Mouse (Mus musculus): Measurements from ENCODE around the gene Gli3.

Gli3 gene

DNA sequence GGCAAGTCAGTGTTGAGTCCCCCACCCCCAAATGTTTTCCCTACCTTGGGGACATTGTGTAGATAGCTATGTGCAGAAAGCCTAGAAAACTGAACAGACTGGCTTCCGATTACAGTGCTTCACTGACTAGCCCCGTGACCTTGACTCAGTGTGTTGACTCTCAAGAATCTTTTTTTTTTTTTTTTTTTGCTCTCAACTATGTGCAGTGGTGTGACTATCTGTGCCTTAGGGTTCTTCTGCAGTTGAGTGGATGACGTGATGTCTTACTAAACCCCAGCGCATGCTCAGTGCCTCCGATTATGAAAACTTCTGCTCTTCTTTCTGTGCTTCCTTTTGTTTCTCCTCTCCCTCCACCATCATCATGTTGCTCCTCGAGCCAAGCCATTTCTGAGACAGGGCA, 87.7 kb downstream of the Gli3 start:
- DNase-seq (ENCODE audit: low read depth, low spot score), result no peak

DNA sequence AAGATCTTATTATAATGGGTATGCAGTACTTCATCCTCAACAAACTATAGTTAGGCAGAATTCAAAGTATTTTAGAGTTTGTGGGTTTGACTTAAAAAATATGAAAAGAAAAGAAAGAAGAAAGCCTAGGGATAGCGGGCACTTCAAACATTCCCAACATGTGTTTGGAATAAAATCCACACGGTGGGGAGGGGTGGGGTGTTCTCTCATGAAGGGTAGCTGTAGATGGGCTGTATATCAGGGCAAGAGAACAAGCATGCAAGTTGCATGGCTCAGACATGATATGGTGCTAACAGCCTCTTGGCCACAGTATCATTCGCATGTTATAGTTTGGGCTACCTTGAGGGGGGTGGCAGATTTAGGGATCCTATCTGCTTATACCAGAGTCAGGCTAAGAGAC, 89.0 kb downstream of the Gli3 start:
- DNase-seq (ENCODE audit: low read depth, low spot score), result no peak

DNA sequence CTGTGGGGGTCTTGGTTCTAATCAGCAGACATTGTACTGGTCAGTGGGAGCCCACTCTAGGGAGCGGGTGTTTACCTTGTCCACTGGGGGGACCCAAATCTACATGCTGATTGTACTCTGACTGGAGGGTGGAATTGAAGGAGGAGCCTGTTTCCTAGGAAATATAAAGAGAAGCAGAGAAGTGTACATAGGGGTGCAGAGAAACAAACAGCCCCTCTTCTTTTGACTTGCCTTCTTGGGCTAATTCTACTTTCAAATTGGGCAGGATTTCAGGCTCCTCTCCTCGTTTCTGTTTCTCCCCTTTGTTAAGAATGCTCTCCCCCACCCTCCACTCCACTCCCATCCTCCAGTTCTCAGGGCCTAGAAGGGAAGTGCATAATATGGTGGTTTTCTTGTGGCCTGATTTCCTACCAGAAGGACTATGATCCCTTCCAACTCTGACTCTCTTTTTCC, 93.6 kb downstream of the Gli3 start:
- no peak for DNase-seq (ENCODE audit: low read depth, low spot score)

DNA sequence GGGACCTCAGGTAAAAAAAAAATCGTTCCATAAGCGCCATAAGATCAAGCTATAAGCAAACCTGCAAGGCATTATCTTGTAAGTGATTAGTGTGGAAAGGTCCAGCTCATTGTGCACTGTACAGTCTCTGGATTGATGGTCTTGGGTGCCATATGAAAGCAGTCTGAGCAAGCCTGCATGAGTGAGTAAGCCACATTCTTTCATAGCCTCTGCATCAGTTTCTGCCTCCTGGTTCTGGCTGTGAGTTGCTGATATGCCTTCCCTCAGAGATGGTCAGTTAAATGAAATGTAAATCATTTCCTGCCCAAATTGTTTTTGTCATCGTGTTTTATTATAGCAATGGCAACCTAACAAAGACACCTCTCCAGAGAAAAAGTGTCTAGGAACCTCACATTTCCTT, 98.4 kb downstream of the Gli3 start:
- DNase-seq (ENCODE audit: low read depth, low spot score), result no peak

DNA sequence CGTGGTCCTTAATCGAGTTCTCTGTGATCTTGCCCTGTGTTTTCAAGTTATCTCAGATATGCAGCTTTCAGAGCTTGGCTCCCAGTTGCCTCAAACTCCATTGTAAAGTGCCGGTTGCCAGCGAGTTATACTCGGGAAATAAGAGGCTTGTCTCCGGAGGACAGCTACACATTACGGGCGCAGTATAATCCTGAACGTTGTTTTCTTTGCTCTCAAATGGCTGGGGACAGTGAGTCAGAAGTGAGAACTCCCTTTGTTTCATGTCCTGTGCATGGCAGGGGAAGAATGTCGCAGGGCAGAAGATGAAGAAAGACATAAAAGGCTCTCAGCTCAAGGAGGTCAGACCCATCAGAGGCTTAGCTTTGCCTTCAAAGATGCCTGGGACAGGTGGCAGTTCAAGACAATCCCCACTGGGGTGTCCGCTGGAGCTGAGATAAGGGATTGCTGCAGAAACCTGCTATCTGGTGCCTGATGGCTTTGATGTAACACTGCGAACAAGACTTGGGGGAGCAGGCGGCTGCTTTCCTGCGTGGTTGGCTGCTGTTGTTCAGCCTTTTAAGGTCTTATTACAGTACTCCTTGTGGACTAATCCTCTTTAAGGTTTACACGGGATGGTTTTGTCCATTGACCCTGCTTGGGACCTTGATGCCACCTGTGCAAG, 108.0 kb downstream of the Gli3 start:
- no peak for DNase-seq (ENCODE audit: low read depth, low spot score)

DNA sequence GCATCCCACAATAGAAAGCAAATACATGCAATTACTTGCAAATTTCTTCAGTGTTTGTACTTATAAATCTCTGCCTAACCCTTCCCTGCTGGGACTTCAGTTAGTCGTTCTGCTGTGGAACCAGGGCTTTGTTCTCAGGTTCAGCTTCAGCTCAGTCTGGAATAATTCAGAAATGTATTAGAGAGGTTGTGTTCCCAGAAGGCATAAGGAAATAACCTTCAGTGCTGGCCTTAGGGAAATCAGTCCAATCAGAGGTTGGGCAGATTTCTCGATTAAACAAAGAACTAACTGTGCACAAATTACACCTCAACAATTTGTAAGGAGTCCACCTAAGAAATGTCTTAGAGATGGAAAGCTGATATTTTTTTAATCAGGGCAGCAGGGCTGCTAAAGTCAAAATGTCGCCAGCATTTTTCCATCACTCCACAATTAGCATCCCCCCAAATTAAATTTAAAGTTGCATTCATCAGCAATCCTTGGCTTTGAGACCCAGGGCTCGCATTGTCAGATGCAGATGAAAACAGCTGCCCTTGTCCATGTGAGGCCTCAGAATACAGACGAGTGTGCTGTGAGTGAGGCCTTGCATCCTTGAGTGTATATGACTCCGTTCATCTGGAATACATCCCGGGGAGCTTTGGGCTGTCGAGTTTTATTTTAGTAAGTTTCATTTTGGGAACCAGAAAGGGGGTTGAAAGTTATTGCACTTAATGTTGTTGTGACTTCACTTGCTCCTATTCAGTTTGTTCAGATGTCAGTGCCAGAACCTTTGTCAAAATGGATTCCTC, 114.3 kb downstream of the Gli3 start:
- no peak for DNase-seq (ENCODE audit: low read depth, low spot score)

DNA sequence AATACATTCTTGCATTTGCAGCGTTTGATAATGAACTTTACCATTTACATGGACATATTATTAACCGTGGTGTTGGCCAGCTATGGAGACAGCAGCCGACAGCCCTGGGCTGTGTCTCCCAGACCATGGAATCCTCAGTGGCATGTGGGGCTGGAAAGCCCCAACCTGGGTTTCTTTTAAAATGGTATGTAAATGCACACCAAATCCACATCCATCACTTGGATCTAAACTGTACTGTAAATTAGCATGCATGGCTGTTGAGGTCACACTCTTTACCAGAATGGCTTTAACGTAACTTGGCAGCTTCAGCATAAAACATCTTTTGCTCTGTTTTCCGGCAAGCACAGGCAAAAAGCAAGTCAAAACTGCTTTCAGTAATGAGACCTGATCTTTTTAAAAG, 117.4 kb downstream of the Gli3 start:
- DNase-seq (ENCODE audit: low read depth, low spot score), result no peak

DNA sequence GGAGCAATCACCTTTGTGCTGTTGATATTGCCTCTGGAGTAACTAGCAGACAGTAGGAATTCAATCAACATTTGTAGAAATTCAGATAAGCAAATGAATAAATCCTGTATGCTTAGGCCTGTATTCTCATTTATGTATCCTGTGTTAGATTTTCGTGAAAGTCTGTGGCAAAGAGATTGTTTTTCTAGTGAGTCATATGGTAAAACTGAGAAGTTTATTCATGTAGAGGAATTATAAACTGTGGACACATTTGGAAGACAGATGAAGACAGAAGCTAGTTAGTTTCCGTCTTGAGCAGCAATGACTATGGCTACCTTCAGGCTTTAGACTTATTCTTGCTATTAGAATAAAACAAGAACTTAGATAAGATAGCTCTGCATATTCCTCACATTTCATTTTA, 122.9 kb downstream of the Gli3 start:
- no peak for DNase-seq (ENCODE audit: low read depth, low spot score)

DNA sequence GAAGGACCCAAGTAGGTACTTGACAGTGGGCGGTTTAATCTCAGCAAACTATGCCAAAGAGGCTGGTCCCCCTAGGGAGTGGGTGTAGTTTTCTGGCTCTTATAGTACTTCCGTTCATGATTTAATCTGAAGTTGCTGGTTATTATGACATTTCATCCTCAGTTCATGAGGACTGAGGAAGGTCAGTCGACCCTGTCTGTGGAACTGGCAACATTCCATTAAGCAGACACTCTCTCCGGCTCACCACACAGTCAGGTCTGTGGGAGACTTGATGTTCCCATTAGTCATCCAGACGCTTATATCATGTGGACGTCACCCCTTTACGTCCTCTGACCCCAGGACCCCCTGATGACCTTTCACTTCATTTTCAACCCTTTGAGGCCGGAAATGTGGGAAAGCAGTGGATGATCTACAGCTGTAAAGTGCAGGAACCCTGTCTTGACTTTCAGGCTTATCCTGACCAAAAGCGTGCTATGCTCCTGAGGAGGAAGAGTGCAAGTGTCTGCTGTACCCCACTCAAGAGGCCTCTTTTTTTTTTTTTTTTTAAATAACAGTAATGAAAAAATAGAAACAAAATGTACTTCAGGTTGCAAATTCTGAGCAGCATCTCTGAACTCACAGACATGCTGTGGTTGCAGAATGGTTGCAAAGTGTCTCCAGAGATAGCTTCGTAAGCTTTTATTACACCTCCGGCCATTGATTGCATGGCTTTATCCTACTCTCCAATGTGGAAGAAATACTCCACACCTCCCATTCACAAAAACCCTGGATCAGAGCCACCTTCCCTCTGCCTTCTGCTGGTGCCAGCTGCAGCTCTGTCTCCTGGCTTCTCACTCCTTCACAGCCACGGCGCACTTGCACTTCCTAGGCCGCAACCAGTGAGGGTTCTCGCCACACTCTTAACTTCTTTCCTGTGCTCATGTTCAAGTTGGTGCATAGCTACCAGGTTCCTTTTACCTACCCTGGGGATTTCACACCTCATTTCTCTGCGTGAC, 125.5 kb downstream of the Gli3 start:
- no peak for DNase-seq (ENCODE audit: low read depth, low spot score)

DNA sequence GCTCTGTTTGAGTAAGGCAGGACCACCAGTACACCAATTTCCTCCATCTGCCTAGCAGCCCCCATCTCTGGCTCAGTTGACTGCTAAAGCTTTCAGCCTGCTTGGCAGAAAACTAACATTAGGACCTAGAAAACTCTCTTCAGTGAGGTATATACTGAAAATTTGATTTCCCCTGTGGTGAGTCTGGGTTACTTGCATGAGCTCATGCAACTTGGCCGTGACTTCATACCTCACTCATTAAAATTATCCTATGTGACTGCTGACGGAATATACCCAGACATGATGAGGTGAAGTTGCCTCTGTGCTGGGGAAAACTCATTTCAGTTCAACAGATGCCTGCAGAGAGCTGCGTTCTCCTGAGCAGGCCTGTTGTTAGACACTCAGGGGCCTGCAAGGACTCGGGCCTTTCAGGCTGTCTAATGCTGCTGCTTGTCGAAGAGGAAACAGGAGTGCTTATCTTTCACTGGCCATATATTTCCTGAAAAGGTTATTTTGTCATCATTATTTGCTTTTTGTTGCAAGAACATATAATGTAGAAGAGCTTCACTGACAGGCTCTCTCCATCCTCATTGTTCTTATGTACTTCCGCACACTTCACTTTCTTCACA, 127.4 kb downstream of the Gli3 start:
- DNase-seq (ENCODE audit: low read depth, low spot score), result no peak

DNA sequence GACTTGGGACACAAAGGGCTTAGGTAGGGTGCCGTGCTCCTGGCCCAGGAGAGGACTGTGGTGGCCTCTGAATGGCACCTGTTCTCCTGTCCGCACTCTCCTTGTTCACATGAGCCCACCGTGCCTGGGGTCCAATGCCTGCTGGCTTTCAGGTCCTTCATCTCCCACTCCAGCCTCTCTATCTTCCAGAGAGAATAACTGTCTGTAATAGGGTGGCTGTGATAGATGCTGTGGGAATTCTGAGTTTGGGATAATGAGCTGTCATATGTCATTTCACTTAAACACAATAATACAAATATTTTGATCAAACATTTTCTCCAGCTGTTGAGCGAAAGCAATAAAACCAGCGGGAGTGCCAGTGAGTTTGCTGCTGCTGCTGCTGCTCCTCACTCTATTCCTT, 133.6 kb downstream of the Gli3 start:
- no peak for DNase-seq (ENCODE audit: low read depth, low spot score)

DNA sequence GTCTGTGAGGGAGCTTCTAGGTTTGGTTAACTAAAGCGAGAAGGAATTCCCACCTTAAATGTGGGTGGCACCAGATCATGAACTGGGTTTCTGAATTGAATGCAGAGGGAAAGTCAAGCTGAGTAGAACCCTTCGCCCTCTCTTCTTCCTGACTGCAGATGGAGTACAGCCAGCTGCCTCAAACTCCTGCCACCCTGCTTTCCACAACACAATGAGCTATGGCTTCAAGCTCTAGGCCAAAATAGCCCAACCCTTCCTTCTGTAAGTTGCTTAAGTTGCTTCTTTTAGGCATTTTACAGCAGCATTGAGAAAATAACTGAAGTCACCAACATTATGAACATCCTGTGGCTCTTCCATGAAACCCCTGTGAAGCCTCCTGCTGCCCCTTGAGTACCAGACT, 136.7 kb downstream of the Gli3 start:
- no peak for DNase-seq (ENCODE audit: low read depth, low spot score)

DNA sequence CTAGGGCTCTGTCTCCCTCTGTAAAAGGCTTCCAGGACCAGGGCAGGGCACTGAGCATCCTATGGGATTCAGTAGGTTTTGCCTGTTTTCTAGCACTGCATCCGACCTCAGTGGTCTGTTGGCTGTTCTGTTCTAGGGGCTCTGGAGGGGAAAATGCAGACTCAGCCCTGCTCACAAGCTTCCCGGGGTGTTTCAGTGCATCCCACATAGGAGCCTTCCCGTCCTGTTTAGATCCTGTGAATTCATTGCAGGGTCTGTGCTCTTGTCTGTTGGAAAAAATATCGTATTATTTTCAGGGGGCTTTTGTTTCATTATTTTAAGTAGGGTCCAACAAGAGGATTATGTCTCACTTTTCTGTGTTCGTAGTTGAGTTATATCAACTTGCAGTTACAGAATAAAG, 139.1 kb downstream of the Gli3 start:
- DNase-seq (ENCODE audit: low read depth, low spot score), result no peak

DNA sequence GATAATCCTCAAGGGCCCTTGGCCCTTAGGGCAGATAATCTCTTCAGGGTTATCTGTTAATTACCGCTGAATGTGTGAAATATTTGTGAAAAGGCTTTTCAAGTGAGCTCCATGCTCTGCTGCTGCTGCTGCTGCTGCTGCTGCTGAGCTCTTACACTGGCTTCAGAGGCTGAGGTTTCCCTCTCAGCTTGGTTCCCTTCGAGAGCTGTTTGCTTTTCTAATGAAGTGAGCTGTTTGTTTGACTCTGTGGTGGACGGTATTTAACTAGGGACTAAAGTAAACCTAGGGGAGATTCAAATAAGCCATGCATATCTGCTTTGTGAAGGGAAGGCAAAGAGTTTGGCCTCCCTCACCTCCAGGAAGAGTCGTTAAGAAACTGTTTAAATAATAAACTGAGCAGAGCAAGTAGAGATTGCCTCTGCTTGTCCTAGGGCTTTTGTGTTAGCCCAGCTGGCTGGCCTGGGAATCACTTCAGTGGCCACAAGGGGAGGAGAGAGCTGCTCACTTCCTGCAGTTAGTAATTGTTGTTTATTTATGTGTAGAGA, 139.7 kb downstream of the Gli3 start:
- no peak for DNase-seq (ENCODE audit: low read depth, low spot score)

DNA sequence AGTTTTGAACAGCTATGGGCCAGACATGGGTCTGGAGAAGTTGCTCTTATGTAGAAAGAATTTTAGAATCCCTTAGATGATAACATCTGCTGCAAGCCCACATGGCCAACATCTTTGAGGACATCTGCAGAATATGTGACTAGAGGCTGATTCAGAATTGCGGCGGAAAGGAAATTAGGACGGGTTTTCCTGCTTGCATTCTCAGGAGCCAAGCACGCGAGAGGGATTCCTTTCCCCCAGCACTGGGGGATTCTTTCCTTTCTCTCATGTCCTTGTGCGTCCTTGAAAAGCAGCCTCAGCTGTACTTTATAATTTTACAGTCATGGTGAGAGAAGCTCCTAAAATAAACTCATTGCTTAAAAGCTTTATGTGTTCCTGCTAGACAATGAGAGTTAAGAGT, 141.0 kb downstream of the Gli3 start:
- DNase-seq (ENCODE audit: low read depth, low spot score), result no peak

DNA sequence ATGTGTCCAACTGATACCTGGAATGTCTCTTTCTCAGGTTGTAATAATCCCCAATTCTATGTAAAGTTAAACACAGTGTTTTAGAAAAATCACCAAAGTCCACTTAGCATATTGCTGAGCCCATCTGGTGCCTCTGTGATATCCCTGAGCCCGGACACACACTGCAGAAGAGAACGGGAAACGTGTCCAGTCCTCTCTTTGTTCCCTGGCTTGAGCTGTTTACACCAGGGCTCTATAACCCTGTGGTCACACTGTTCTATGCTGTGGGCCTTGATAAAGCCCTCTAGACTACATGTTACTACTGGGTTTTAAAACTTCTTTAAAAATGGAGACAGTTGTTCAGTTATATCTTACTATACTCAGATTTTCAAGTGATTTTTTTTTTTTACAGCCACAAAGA, 154.4 kb downstream of the Gli3 start:
- no peak for DNase-seq (ENCODE audit: low read depth, low spot score)

DNA sequence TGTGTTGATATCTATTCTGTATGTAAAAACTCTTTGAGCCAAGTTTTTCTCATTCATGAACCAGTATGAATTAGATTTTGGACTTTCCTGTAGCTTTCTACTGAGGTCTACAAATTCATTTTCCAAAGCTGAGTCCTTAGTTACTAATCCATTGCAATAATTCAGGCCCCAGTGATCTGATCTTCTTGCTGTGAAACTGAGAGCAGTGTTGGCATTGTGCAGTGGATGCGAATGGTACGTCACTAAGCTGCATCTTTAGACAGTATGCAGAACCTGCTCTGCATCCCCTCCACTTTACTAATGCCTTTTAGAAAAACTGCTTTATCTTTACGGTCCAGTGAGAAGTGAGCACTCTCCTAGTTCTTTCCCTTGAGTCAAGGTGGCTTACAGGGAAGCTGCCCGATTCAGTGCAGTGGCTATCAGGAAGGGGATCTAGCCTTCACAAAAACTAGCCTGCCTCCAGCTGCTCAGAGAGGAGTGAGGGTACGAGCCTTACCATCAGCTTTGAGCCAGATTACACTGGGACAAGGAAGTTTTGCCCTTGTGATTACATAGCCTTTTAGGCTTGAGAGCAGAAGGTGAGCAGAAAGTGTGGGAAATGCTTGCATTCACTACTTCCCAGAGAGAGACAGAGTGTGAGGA, 155.1 kb downstream of the Gli3 start:
- DNase-seq (ENCODE audit: low read depth, low spot score), result no peak

DNA sequence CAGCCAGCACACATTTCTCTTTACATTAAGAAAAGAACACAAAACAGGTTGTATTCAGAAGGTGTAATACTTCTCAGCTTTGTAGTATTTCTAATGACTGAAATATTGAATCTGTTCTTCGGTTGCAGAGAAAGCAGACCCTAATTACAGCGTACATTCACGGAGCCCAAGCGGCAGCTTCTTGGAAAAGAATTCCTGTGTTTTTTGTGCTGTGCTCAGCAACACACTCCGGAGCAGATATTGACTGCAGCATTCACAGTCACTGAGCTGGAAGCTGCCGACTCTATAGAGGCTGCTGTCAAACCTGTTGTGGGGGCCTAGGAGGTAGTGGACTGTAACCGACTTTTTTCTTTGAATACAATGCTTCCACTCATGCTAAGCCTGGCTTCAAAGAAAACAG, 158.0 kb downstream of the Gli3 start:
- no peak for DNase-seq (ENCODE audit: low read depth, low spot score)

DNA sequence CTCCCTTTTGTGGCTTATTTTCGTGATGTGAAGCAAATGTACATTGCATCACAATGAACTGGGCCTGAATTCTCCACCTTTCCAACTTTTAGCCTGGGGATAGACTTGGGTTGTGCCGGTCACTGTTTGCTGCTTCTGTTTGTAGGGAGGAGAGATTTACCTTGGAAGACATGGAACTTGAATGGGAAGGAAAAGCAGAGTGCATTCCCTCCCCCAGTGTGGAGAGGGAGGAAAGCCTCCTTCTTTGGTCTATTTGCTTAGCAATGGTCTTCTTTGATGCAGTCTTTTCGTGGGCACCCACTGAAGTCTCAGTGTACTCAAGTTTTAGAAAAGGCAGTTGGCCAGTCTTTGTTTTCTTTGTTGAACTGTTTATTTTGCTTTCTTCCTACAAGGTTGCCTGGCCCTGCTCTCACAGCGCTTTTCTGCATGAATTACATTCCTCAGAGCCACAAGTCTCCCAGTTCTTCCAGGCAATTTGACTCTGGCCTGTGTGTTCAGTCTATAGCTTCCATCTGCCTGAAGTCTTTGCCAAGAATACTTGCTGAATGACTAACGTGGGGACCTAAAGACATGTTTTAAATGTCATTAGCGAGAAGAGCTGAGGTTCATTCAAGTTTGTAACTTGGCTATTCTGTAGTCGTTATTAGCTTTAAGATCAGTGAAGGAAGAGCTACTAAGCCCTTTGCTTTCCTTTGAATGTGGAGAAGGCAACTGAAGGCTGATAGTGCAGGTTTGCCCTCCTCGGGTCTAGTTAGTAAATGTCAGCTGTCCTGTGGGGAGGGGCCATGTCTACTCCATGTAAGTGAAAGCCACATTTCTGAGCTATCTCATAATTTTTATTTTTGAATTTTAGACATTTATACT, 161.7 kb downstream of the Gli3 start:
- DNase-seq (ENCODE audit: low read depth, low spot score), result no peak

DNA sequence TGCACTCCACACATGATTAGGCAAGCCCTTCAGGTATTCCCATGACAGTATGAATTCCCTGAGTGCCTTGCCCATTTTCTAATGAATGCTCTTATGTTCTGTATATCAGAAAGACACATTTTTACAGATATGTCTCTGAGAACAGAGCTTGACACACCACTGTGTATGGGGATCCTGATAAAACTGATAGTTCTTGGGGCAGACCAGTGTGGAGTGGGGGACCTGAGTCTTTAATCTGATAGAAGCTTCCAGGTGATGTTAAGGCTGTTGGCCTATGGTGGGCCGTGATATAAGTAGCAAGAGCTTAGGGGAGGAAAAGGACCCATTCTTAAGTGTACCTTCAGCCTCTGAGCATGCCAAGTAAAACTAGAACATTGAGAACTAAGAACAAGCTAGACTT, 178.5 kb downstream of the Gli3 start:
- DNase-seq (ENCODE audit: low read depth, low spot score), result no peak
